Mouse (Mus musculus): ENCODE data around the gene Ddhd1. TPM values are rescaled to one million over a fixed set of nuclear protein-coding genes. Genes with fewer than 3 reads are reported as not detected.

The Ddhd1 gene
- 5.5 TPM for polyA plus RNA-seq (2012; fragmentation: generic; extraction: Trizol)

- no peaks in the 10 kb centered on the region for H3K36me3 ChIP-seq (ENCODE audit: control insufficient read depth, insufficient read depth)
- peaks cover 10% of the 10 kb centered on the region for H3K79me2 ChIP-seq (ENCODE audit: control insufficient read depth, insufficient read depth)
- H3K4me2 ChIP-seq (ENCODE audit: low read depth) = peak within 1 kb of the TSS; percentile 94
- peak within 1 kb of the TSS; percentile 45 for H3K4me3 ChIP-seq
- no peak for TF ChIP-seq CEBPB (IDR thresholded peaks at IDR 0.05; ENCODE audit: insufficient read depth, poor library complexity, severe bottlenecking)
- peak; percentile 91 for TF ChIP-seq POLR2A (IDR thresholded peaks at IDR 0.05; ENCODE audit: insufficient read length, low read depth)
- TF ChIP-seq MYOD1 (IDR thresholded peaks at IDR 0.05; ENCODE audit: control insufficient read depth in 1 of 3, insufficient read length in 2 of 3, low read depth in 2 of 3) = peak in 2 of 3 experiments; percentile 37 to 47
- no peak for TF ChIP-seq REST (IDR thresholded peaks at IDR 0.05; ENCODE audit: insufficient read depth, insufficient read length)
- no peak for TF ChIP-seq TCF3 (IDR thresholded peaks at IDR 0.05; ENCODE audit: insufficient read length, low read depth)
- TF ChIP-seq SRF (IDR thresholded peaks at IDR 0.05; ENCODE audit: control insufficient read depth, insufficient read length, low read depth) = no peak
- TF ChIP-seq MYOG (IDR thresholded peaks at IDR 0.05; ENCODE audit: control insufficient read depth in 1 of 3, insufficient read depth in 1 of 3, insufficient read length in 2 of 3, low read depth in 2 of 3) = peak in 2 of 3 experiments; percentile 1 to 62
- no peak for TF ChIP-seq E2F4 (IDR thresholded peaks at IDR 0.05; ENCODE audit: insufficient read depth)
- no peak for TF ChIP-seq MAX (IDR thresholded peaks at IDR 0.05; ENCODE audit: low read depth)
- no peak for TF ChIP-seq TCF12 (IDR thresholded peaks at IDR 0.05; ENCODE audit: insufficient read depth, poor library complexity, severe bottlenecking)
- TF ChIP-seq POLR2AphosphoS2 (IDR thresholded peaks at IDR 0.05; ENCODE audit: insufficient read length, low read depth) = peak; percentile 85
- TF ChIP-seq USF1 (IDR thresholded peaks at IDR 0.05; ENCODE audit: low read depth) = no peak
- no peaks in the 10 kb centered on the region for H3K27me3 ChIP-seq (ENCODE audit: control insufficient read depth, insufficient read depth, insufficient read length)
- H3ac ChIP-seq (ENCODE audit: control insufficient read depth, insufficient read length) = peak within 1 kb of the TSS; percentile 80
Observed at GRCm38 (mm10) chr14:45657641-45658611, at the start of gene Ddhd1. TSS of gene Ddhd1 (minus strand) at chr14:45658143.

GRCm38 (mm10) chr14:45707176-45707910 lies 49.4 kb upstream of the Ddhd1 start:
- peak in 1 of 3 experiments; percentile 41 for TF ChIP-seq MYOD1 (IDR thresholded peaks at IDR 0.05; ENCODE audit: control insufficient read depth in 1 of 3, insufficient read length in 2 of 3, low read depth in 2 of 3)
- TF ChIP-seq REST (IDR thresholded peaks at IDR 0.05; ENCODE audit: insufficient read depth, insufficient read length) = no peak
- H3K27me3 ChIP-seq (ENCODE audit: control insufficient read depth, insufficient read depth, insufficient read length) = no peaks in the 10 kb centered on the region
- no peaks in the 10 kb centered on the region for H3K36me3 ChIP-seq (ENCODE audit: control insufficient read depth, insufficient read depth)
- H3ac ChIP-seq (ENCODE audit: control insufficient read depth, insufficient read length) = no peak overlapping the region
- no peaks in the 10 kb centered on the region for H3K79me2 ChIP-seq (ENCODE audit: control insufficient read depth, insufficient read depth)
- no peak overlapping the region for H3K4me3 ChIP-seq
- peak overlapping the region; percentile 19 for H3K4me2 ChIP-seq (ENCODE audit: low read depth)

- no peak overlapping the region for H3K4me2 ChIP-seq (ENCODE audit: low read depth)
- TF ChIP-seq MYOD1 (IDR thresholded peaks at IDR 0.05; ENCODE audit: control insufficient read depth in 1 of 3, insufficient read length in 2 of 3, low read depth in 2 of 3) = no peak
- no peak for TF ChIP-seq TCF3 (IDR thresholded peaks at IDR 0.05; ENCODE audit: insufficient read length, low read depth)
- no peak for TF ChIP-seq TCF12 (IDR thresholded peaks at IDR 0.05; ENCODE audit: insufficient read depth, poor library complexity, severe bottlenecking)
- no peak for TF ChIP-seq REST (IDR thresholded peaks at IDR 0.05; ENCODE audit: insufficient read depth, insufficient read length)
- no peak for TF ChIP-seq SRF (IDR thresholded peaks at IDR 0.05; ENCODE audit: control insufficient read depth, insufficient read length, low read depth)
- no peak for TF ChIP-seq CEBPB (IDR thresholded peaks at IDR 0.05; ENCODE audit: insufficient read depth, poor library complexity, severe bottlenecking)
- TF ChIP-seq USF1 (IDR thresholded peaks at IDR 0.05; ENCODE audit: low read depth) = no peak
- TF ChIP-seq MAX (IDR thresholded peaks at IDR 0.05; ENCODE audit: low read depth) = no peak
- no peaks in the 10 kb centered on the region for H3K79me2 ChIP-seq (ENCODE audit: control insufficient read depth, insufficient read depth)
- H3K36me3 ChIP-seq (ENCODE audit: control insufficient read depth, insufficient read depth) = no peaks in the 10 kb centered on the region
- no peak overlapping the region for H3ac ChIP-seq (ENCODE audit: control insufficient read depth, insufficient read length)
- H3K27me3 ChIP-seq (ENCODE audit: control insufficient read depth, insufficient read depth, insufficient read length) = no peaks in the 10 kb centered on the region
- no peak overlapping the region for H3K4me3 ChIP-seq
Observed at GRCm38 (mm10) chr14:45700031-45700572, 42.2 kb upstream of the Ddhd1 start.

GRCm38 (mm10) chr14:45698867-45699266 lies 40.9 kb upstream of the Ddhd1 start:
- no peak overlapping the region for H3K4me3 ChIP-seq
- no peaks in the 10 kb centered on the region for H3K79me2 ChIP-seq (ENCODE audit: control insufficient read depth, insufficient read depth)
- TF ChIP-seq TCF12 (IDR thresholded peaks at IDR 0.05; ENCODE audit: insufficient read depth, poor library complexity, severe bottlenecking) = no peak
- no peak for TF ChIP-seq MYOD1 (IDR thresholded peaks at IDR 0.05; ENCODE audit: control insufficient read depth in 1 of 3, insufficient read length in 2 of 3, low read depth in 2 of 3)
- no peak for TF ChIP-seq E2F4 (IDR thresholded peaks at IDR 0.05; ENCODE audit: insufficient read depth)
- no peak for TF ChIP-seq MYOG (IDR thresholded peaks at IDR 0.05; ENCODE audit: control insufficient read depth in 1 of 3, insufficient read depth in 1 of 3, insufficient read length in 2 of 3, low read depth in 2 of 3)
- no peak for TF ChIP-seq CEBPB (IDR thresholded peaks at IDR 0.05; ENCODE audit: insufficient read depth, poor library complexity, severe bottlenecking)
- no peak for TF ChIP-seq SRF (IDR thresholded peaks at IDR 0.05; ENCODE audit: control insufficient read depth, insufficient read length, low read depth)
- no peak for TF ChIP-seq USF1 (IDR thresholded peaks at IDR 0.05; ENCODE audit: low read depth)
- no peak for TF ChIP-seq REST (IDR thresholded peaks at IDR 0.05; ENCODE audit: insufficient read depth, insufficient read length)
- no peak for TF ChIP-seq POLR2AphosphoS2 (IDR thresholded peaks at IDR 0.05; ENCODE audit: insufficient read length, low read depth)
- no peak for TF ChIP-seq MAX (IDR thresholded peaks at IDR 0.05; ENCODE audit: low read depth)
- no peak for TF ChIP-seq TCF3 (IDR thresholded peaks at IDR 0.05; ENCODE audit: insufficient read length, low read depth)
- TF ChIP-seq POLR2A (IDR thresholded peaks at IDR 0.05; ENCODE audit: insufficient read length, low read depth) = no peak
- no peak overlapping the region for H3K4me2 ChIP-seq (ENCODE audit: low read depth)
- no peaks in the 10 kb centered on the region for H3K36me3 ChIP-seq (ENCODE audit: control insufficient read depth, insufficient read depth)
- no peaks in the 10 kb centered on the region for H3K27me3 ChIP-seq (ENCODE audit: control insufficient read depth, insufficient read depth, insufficient read length)
- no peak overlapping the region for H3ac ChIP-seq (ENCODE audit: control insufficient read depth, insufficient read length)

All from myocyte (in vitro differentiated cells).